Mouse (Mus musculus) cerebellum, postnatal 4 days (tissue): Measurements from ENCODE around the gene Spr.
"Not testable (repeated sequence)": the region's sequence is repeated elsewhere in the genome, so short reads cannot be mapped to it uniquely, and the experiment has no call there.

Experiments used
- DNase-seq, 2 experiments: peaks; one replicate each; pipeline ENCODE4 v3.0.0; 2022; ENCODE audit warnings: low spot score in 2 of 2, mixed read lengths in 1 of 2

Spr gene

DNA sequence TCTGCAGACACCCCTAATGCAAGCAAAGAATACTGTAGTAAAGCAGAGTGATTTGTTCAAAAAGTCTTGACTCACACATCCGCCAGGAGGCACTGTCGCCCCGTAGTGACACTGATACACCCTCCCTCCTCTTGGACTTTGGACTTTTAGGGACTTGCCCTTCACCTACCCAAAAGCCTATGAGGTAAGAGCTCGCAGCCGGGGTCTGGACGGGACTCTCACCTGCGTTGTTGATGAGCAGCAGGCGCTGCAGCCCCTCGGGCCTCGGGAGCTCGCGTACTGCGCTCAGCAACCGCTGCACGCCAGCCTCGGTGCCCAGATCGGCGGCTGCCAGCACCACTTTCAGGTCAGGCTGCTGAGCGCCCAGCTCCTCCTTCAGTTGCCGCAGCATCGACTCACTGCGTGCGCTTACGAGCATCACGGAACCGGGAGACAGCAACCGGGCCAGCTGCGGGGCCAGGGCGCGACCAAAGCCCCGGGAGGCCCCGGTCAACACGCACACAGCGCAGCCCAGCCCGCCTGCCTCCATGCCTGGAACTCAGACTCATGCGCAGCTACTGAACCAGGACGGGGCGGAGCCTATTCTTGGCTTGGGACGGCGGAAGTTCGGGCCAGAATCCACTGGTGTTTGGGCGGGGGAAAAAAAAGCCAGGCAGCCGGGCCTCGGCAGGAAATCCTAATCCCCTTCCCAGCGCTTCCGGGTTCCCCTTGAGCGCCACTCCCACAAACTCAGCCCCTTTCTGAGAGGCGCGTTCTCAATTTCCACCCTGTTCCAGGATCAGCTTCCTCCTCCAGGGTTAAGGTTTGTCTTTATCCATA is at the start of gene Spr:
TSS of gene Spr (minus strand) at position 550 of the 819 bp plus-strand sequence.
- peak; percentile 58 to 81 for DNase-seq

DNA sequence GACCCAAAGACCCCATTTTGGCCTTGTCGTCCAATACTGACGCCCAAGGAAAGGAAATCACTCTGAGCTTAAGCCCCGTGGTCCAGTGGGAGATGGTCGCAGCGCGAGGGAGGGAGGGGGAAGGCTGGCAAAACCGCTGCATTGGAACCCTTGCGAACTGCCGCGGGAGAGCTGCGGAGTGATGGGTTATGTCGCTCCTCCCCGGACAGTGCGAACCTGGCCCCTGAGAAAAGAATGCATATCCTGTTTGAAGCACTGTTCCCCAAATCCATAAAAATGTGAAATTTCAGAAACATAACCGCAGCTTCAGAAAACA is 49.1 kb upstream of the Spr start:
- DNase-seq, result no peak

DNA sequence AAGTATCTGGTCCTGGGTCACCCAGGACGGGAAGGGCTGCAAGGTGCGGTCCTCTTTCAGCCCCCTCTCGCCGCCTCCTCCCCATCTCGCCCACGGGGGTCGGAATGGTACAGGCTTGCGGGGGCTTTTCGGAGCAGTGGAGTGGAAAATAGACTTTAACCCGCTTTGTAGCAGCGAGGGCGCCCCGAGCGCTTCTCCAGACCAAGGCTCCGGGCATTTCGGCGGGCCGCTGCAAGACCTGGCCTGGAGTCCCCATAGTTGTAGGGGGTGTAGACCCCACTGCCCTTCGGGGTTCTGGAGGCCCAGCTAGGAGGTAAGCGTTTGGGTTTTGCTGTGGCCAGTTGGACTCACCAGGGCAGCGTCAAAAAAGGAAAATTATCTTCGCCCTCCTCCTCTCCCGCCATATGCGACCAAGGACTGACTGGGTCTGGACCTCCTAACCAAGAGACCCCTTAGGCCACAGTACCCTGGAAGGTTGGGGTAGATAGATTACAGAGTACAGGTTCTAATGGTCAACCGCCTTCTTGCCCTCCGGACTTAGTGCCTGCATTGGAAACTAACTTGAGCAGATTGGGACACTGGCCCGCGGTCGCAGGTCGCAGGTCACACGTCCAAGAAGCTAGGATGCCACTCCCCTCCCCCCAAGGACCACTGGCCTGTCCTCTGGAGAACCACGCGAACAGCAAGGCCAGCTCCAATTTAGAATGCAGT is 48.6 kb upstream of the Spr start:
- no peak for DNase-seq

DNA sequence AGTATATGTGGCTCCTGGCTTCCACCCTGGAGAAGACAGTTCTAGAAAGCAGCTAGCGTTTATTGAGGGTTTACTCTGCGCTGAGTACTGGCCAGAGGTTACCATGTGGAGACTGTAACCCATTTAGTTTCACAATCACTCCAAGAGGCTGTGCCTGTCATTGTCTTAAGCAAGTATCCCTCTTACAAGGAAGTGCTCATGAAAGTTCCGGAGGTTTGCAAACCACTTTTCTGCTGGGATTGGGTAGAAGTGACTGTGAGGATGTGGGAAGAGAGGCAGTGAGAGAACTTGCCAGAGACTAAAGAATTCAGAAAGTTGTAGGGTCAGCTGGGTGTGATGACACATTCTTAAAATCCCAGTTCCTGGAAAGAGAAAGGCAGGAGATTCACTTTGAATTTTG is 46.4 kb upstream of the Spr start:
- no peak for DNase-seq

DNA sequence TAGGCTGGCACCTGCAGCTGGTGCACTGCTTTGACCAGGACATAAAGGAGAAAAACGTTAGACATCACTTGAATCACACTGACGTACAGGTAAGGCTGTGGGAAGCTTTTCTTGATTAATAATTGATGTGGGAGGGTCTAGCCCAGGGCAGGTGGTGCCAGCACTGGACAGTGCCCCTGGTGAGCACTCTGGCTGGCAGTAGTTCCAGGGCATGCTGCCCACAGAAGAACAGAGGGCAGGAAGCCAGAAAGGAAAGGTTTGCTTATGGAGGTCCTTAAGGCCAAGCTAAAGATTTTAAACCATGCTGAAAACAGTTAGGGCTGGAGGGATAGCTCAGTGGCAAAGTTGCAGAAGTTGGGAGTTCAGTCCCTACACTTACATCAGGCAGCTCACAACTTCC is 42.5 kb upstream of the Spr start:
- no peak for DNase-seq

DNA sequence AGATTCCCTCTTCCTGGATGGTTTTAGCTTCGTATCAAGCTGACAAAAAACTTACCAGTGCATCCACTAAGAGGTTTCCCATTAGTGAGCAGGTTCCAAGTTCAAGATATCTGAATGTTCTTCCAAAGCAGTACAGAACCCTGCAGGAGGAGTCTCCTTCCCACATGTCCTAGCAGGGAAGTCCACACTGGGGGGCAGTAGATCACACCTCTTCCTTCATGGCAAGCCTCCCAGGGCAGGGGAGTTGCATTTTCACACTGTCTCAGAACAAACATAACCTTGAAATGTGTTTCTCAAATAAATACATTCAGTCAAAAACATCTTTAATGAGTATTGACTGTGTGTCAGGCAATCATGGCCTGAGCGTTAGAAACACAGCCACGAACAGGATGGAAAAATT is 42.0 kb upstream of the Spr start:
- no peak for DNase-seq

DNA sequence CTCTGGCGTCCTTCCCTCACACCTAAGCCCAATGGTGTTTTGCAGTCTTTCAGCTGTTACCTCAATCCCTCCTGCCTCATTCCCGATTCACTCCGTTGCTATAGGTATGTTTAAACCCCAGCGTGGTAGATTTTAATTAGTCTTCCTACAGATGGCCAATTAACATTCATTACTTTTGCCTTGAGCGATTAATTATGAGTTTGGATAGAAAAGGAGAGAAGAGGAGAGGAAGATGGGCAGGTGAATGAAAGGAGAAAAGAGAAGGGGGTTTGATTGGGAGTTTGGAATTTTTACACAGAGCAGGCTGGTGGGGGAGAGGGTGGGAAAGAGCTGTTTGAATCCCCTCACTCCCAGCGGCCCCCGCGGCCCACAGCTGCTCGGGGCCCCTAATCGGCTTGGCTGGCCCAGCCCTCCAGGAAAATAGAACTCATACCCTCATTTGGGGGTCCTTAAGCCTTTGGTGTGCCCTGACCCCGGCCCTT is 27.9 kb upstream of the Spr start:
- DNase-seq, result no peak

DNA sequence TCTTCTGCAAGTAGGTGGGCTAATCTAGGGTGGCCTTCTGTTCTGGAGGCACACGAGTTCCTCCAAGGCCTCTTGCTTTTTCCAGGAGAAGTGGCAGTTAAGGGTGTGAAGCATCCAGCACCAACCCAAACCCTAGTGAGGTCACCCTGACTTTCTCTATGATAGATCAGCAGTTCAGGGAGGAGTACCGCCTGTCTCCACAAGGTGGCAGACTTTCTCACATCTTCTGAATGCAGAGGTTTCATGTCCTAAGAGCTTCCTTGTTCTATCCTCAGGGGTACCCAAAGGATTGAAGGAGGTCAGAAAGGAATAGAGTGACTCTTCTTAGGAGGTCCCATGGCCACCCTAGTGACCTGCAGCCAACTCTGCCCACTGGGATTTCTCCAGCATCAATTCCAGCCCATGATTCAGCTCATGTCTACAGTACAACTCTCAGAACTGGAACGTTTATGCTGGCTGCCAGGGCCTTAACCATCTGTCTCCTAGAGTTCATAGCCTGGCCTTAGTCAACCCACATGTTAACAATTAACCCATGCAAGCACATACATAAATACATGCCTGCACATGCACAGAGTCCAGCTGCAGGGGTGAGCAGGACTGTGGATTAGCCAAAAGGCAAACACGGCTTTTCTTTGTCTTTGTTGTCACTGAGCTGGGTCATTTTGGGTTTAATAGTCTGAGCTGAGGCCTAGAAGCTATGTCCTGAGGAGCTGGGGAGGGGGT is 22.8 kb upstream of the Spr start:
- peak; percentile 68 to 85 for DNase-seq

DNA sequence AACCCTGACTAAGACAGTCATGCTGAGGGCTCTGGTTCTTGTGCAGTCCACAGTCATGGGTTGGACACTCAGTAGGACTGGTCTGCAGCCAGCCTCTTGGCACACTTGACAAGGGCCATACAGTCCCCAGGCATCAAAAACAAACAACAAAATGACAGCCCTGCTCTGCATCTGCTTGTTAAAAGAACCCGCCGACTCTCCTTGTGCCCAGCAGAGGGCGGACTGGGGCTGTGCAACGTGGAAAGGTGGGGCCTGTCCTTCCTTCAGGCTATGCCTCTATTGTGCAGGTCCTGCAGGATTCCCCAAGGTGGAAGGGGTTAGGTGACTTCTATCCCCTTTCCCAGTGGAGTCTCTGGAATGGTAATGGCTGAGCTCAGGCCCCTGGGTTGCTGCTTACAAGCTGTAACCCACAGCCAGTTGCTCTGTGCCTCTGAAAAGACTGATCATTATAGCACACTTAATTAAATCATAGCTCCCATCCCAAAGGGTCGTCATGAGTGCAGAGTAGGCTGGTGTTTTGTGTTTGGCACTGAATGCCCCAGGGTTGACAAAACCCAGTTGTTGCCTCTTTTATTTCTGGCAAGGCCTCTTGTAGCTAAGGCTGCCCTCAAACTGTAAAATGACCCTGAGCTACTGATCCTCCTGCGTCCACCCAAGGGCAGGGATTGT is 21.7 kb upstream of the Spr start:
- DNase-seq, result peak; percentile 38 to 60

DNA sequence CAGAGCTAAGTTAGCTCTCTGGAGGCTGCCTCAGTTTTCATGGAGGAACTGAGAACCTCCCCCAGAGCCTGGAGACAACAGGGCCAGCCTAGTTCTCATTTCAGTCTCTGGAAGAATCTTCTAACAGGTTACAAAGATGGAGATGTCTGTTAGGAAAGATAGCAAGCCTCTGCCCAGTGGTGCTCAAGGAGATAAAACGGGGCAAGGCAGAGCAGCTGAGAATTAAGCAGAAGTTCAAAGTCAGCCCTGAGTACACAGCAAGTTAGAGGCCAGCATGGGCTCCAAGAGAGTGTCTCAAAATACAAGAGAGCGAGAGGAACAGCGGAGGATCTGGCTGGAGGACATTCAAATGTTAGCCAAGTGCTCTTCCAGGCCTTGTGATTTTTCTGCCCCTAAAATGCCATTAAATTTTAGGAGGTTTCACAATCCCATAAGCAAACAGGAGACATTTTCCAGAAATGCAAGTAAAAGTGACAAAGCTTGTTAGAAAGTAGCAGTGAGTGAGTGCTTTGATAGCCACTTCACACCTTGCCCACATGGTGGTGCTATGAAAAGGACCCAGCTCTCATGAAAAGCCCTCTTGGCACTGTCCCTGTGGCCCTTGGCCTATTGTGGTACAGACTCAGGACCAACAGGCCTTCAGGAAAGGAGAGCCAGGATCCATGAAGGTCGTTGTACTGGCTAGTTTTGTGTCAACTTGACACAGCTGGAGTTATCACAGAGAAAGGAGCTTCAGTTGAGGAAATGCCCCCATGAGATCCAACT is 20.7 kb upstream of the Spr start:
- not testable (repeated sequence) for DNase-seq

DNA sequence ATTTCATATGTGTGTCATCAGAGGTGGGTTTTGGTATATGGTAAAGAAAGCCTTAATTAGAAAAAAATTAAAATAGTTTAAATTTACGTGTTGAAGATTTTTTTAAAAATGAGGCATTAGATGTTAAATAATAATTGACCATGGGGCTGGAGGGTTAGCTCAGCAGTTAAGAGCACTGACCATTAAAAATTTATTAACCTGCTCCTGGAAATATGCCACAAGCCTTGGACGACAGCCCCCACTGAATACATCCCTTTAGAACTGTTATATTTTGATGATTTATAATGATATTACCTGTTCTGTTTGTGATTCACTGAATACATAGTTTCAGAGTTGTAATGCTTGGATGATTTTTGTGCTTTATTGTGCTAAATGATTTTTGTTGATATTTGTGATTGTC is 19.0 kb upstream of the Spr start:
- not testable (repeated sequence) for DNase-seq

DNA sequence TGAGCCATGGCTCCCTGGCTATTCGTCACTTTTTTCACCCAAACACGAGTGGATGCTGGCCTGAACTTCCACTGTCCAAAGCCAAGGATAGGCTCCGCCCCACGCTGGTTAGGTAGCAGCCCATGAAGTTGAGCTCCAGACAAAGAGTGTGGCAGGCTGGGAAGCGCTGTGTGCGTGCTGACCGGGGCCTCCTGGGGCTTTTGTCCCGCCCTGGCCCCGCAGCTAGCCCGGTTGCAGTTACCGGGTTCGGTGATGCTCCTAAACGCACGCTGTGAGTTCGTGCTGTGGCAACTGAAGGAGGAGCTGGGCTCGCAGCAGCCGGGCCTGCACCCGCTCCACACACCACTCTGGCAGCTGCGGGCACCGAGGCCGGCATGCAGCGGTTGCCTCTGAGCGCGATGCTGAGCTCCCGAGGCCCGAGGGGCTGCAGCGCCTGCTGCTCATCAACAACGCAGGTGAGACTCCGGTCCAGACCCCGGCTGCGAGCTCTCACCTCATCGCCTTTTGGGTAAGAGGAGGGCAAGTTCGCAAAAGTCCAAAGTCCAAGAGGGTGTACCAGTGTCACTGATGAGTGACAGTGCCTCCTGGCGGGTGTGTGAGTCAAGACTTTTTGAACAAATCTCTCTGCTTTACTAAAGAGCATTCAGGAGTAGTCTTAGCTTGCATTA is 17.4 kb upstream of the Spr start:
- peak in 1 of 2 experiments; percentile 39 for DNase-seq

DNA sequence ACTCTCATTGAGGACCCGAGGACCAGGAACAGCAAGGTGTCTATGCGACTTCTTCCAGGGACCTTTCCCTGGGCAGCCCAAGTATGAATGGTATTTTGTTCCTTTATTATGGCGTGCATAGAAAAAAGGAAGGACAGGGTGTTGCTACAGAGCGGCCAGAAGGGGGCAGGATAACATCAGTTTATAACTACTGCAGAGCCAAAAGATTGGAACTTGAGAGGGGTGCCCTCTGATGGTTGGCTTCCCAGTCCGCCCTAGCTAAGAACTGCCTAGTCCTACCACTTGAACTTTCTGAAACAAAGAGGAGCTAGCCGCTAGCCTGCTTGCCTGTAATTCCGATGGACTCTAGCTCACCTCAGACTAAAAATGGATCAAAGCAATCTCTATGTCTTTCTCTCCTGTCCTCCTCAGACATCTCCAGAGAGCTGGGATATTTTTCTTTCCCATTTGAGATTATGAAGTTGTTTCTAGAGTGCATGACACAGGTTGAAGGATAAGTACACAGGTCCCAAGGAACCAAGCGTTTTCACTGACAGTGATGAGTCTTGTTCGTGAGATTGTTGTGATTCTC is 16.5 kb upstream of the Spr start:
- DNase-seq, result peak; percentile 53 to 75

DNA sequence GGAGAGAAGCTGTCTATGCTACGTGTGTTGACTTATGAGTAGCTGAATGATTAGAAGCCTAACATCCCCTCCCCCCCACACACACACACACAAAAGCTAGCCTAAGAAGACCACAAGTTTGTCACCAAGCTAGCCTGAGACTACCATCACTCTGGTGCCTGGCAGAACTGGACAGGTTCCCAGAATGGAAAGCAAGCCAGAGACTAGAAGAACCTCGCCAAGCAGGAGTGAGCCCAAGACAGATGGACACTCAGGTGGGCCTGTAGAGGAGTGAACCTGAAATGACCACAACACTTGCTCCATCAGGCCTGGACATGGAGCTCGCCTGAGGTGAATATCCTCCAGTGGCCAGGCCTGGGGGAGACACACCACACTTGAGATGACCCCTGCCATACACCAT is 12.8 kb upstream of the Spr start:
- no peak for DNase-seq

DNA sequence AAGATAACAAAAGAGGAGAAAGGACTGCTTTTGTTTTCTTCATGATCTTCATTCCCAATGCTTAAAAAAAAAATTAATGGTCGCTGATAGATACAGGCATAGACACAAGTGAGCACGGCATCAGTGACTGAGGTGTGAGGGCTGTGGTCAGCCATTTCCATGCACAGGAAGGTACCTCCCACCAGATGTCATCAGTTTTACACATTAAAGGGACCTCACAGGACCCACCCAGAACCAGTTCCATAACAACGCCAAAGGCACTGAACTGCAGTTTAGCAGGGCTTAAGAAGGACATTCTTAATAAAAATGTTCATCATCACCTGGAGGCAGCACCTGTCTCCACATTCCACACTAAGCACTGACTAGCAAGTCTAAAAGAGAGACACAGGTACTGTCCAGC is 10.1 kb upstream of the Spr start:
- DNase-seq, result no peak

DNA sequence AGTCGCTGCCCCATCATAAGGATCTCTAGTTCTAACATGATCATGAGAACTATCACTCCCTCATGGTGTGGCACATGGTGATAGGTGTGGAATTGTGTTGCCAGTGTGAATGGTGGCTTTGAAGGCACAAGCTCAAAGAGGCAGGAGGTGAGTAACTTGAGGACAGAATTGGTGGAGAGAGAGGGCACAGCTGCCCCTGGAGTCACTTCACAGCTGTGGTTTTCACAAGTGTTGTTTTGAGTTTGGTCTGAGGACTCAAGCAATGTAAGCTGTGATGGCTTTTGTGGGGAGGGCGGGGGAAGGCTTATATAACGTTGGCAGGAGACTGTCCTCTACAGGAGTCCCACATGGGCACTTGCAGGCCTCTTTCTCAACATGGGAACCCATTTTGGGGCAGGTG is 6.9 kb upstream of the Spr start:
- DNase-seq, result no peak

DNA sequence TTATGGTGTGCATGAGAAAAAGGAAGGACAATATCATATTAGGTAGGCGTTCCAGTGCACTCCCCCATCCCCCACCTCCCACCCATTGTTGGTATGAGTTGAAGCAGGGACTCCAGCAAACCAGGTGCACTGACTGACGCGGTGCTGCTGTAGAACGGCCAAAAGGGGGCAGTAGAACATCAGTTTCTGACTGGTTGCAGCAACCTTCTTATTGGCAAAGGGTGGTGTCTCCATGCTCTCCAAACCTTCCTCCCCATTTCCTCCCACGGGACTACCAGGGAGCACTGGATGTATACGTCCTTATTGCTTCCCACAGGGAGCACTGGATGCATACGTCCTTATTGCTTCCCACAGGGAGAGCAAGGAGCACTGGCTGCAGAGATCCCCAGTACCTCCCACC is 3.4 kb upstream of the Spr start:
- DNase-seq, result not testable (repeated sequence)

DNA sequence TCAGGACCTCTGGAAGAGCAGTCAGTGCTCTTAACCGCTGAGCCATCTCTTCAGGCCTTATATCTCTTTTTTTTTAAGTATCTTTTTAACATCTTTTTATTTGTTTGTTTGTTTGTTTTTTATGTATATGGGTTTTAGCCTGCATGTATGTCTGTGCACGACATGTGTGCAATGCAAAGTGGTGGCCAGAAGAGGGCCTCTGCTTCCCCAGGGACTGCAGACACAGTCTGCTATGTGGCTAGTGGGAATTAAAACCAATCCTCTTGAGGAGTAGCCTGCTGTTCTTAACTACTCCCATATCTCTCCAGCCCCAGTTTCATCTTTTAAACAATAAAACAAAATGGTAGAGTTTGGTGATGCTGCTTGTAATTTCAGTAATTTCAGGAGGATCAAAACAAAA is 2.0 kb upstream of the Spr start:
- DNase-seq, result no peak

DNA sequence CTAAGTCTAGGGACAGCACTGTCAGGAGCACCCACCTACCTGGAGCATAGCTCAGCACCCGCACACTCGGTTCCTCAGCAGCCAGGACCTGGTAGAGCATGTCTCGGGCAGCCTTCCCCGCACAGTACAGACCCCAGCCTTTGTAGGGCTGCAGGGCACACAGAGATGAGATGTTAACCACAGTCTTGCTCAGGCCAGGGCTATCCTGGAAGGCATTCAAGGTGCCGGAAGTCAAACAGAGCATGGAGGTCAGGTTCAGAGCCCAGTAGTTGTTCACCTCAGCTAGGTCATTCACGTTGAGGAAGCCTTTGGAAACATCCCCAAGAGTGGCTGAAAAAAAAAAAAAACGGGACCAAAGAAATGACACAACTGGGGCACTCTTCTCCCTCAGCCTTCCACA is 782 bp downstream of the Spr start:
- not testable (repeated sequence) for DNase-seq

DNA sequence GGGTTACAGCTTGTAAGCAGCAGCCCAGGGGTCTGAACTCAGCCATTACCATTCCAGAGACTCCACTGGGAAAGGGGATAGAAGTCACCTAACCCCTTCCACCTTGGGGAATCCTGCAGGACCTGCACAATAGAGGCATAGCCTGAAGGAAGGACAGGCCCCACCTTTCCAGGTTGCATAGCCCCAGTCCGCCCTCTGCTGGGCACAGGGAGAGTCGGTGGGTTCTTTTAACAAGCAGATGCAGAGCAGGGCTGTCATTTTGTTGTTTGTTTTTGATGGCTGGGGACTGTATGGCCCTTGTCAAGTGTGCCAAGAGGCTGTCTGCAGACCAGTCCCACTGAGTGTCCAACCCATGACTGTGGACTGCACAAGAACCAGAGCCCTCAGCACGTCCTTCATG is 4.8 kb downstream of the Spr start:
- DNase-seq, result peak in 1 of 2 experiments; percentile 32
